Mouse (Mus musculus): ENCODE measurements around the gene Gm20696. TPM values are rescaled to one million over a fixed set of nuclear protein-coding genes. Genes with fewer than 3 reads are reported as not detected.

Gene Gm20696
- total and polyA plus RNA-seq, 2 experiments from 2014 or later: 2.5 to 3.6 TPM

GRCm38 (mm10) chr6:99375865-99376264 lies 290.7 kb downstream of the Gm20696 start:
- Histone ChIP-seq H3K36me3 (ENCODE audit: insufficient read depth, low read length) (no peaks in the 10 kb centered on the region), H3K4me1 (ENCODE audit: insufficient read depth, low read length) (peaks cover 14% of the 10 kb centered on the region), H3K4me3 (ENCODE audit: low read length) (no peak overlapping the region), H3K27ac (no peak overlapping the region), H3K9me3 (ENCODE audit: low read length) (no peaks in the 10 kb centered on the region), H3K4me2 (ENCODE audit: low read depth, low read length) (no peak overlapping the region), H3K27me3 (ENCODE audit: insufficient read depth, low read length) (no peaks in the 10 kb centered on the region), H3K9ac (replicated peaks; ENCODE audit: low read length) (no peak overlapping the region)
- DNase-seq (ENCODE audit: low spot score) (no peak), ATAC-seq (no peak)
- 41% methylated on average over 6 of the region's 6 CpGs for WGBS
- no peak for TF ChIP-seq CTCF (IDR thresholded peaks at IDR 0.05; ENCODE audit: low read depth)

DNA sequence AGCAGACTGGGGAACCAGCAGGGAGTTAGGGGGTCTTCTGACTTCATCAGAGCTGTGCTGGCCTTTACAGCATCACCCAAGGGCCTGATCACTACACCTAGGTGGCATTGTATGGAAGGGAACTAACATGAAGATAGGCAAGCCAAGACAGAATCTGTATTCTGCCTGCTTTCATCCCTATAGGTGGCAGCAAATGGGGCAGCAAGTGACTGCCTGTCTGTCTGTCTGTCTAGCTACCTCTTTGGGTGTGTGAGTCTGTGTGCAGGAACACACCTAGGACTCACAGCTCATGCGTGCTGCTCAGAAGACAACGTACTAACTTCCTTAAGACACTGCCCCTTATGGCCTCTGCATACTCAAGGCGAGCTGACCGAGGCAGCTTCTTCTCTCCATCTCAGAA lies 291.2 kb downstream of the Gm20696 start:
- Histone ChIP-seq H3K27ac (no peak overlapping the region), H3K9ac (replicated peaks; ENCODE audit: low read length) (no peak overlapping the region), H3K4me3 (ENCODE audit: low read length) (no peak overlapping the region), H3K4me2 (ENCODE audit: low read depth, low read length) (no peak overlapping the region), H3K4me1 (ENCODE audit: insufficient read depth, low read length) (peaks cover 14% of the 10 kb centered on the region), H3K27me3 (ENCODE audit: insufficient read depth, low read length) (no peaks in the 10 kb centered on the region), H3K36me3 (ENCODE audit: insufficient read depth, low read length) (no peaks in the 10 kb centered on the region), H3K9me3 (ENCODE audit: low read length) (no peaks in the 10 kb centered on the region)
- no peak for ATAC-seq
- DNase-seq (ENCODE audit: low spot score): no peak
- TF ChIP-seq CTCF (IDR thresholded peaks at IDR 0.05; ENCODE audit: low read depth): peak; percentile 2; the same call in 1 of the 2 replicates
- 70% methylated on average over 4 of the region's 4 CpGs for WGBS

- ATAC-seq (no peak), DNase-seq (ENCODE audit: low spot score) (no peak)
- H3K36me3 ChIP-seq (ENCODE audit: insufficient read depth, low read length): no peaks in the 10 kb centered on the region
- no peak overlapping the region for H3K9ac ChIP-seq (replicated peaks; ENCODE audit: low read length)
- H3K27me3 ChIP-seq (ENCODE audit: insufficient read depth, low read length): no peaks in the 10 kb centered on the region
- peaks cover 14% of the 10 kb centered on the region for H3K4me1 ChIP-seq (ENCODE audit: insufficient read depth, low read length)
- TF ChIP-seq CTCF (IDR thresholded peaks at IDR 0.05; ENCODE audit: low read depth): no peak
- H3K4me2 ChIP-seq (ENCODE audit: low read depth, low read length): no peak overlapping the region
- H3K9me3 ChIP-seq (ENCODE audit: low read length): no peaks in the 10 kb centered on the region
- 57% methylated on average over 19 of the region's 19 CpGs for WGBS
- no peak overlapping the region for H3K27ac ChIP-seq
- H3K4me3 ChIP-seq (ENCODE audit: low read length): no peak overlapping the region
These were observed 291.9 kb downstream of the Gm20696 start for GRCm38 (mm10) chr6:99374448-99375271.

- H3K27me3 ChIP-seq (ENCODE audit: insufficient read depth, low read length): no peaks in the 10 kb centered on the region
- H3K27ac ChIP-seq: no peak overlapping the region
- 85% methylated on average over 5 of the region's 5 CpGs for WGBS
- DNase-seq (ENCODE audit: low spot score) (no peak), ATAC-seq (no peak)
- no peak overlapping the region for H3K9ac ChIP-seq (replicated peaks; ENCODE audit: low read length)
- H3K4me3 ChIP-seq (ENCODE audit: low read length): no peak overlapping the region
- TF ChIP-seq CTCF (IDR thresholded peaks at IDR 0.05; ENCODE audit: low read depth): no peak
- H3K36me3 ChIP-seq (ENCODE audit: insufficient read depth, low read length): no peaks in the 10 kb centered on the region
- H3K9me3 ChIP-seq (ENCODE audit: low read length): no peaks in the 10 kb centered on the region
- no peak overlapping the region for H3K4me2 ChIP-seq (ENCODE audit: low read depth, low read length)
- H3K4me1 ChIP-seq (ENCODE audit: insufficient read depth, low read length): peaks cover 11% of the 10 kb centered on the region
These were observed 294.2 kb downstream of the Gm20696 start for GRCm38 (mm10) chr6:99372427-99372826.

DNA sequence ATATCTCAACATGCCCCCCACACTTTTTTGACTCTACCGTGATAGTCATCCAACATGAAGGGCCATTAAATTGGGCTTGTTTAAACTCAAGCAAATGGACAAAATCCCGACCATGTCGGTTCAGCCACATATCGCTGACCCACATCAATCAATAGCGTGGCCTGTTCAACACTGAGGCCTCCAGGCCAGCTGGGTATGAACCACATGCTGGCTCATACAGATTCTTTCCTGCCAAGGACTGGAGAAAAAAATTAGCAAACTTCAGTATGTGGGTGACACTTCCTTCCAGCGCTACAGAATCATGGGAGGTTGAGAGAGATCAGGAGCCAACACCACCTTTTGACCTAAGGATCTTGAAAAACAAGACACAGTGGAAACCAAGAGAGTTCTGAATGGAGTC lies 294.6 kb downstream of the Gm20696 start:
- ATAC-seq: no peak
- Histone ChIP-seq H3K4me3 (ENCODE audit: low read length) (no peak overlapping the region), H3K9ac (replicated peaks; ENCODE audit: low read length) (no peak overlapping the region), H3K27ac (no peak overlapping the region), H3K27me3 (ENCODE audit: insufficient read depth, low read length) (no peaks in the 10 kb centered on the region), H3K9me3 (ENCODE audit: low read length) (no peaks in the 10 kb centered on the region), H3K4me1 (ENCODE audit: insufficient read depth, low read length) (peaks cover 7% of the 10 kb centered on the region; the same call in 1 of the 2 replicates), H3K36me3 (ENCODE audit: insufficient read depth, low read length) (no peaks in the 10 kb centered on the region), H3K4me2 (ENCODE audit: low read depth, low read length) (no peak overlapping the region)
- no peak for DNase-seq (ENCODE audit: low spot score)
- WGBS: 84% methylated on average over 6 of the region's 6 CpGs
- TF ChIP-seq CTCF (IDR thresholded peaks at IDR 0.05; ENCODE audit: low read depth): no peak

- H3K27ac ChIP-seq: no peak overlapping the region
- H3K4me3 ChIP-seq (ENCODE audit: low read length): no peak overlapping the region
- no peak for TF ChIP-seq CTCF (IDR thresholded peaks at IDR 0.05; ENCODE audit: low read depth)
- H3K9ac ChIP-seq (replicated peaks; ENCODE audit: low read length): no peak overlapping the region
- DNase-seq (ENCODE audit: low spot score) (no peak), ATAC-seq (no peak)
- H3K36me3 ChIP-seq (ENCODE audit: insufficient read depth, low read length): no peaks in the 10 kb centered on the region
- no peaks in the 10 kb centered on the region for H3K27me3 ChIP-seq (ENCODE audit: insufficient read depth, low read length)
- no peaks in the 10 kb centered on the region for H3K9me3 ChIP-seq (ENCODE audit: low read length)
- no peaks in the 10 kb centered on the region for H3K4me1 ChIP-seq (ENCODE audit: insufficient read depth, low read length)
- WGBS: 77% methylated on average over 2 of the region's 2 CpGs
- H3K4me2 ChIP-seq (ENCODE audit: low read depth, low read length): no peak overlapping the region
These were observed 296.7 kb downstream of the Gm20696 start for GRCm38 (mm10) chr6:99369931-99370330.

- Histone ChIP-seq H3K9ac (replicated peaks; ENCODE audit: low read length) (no peak overlapping the region), H3K27me3 (ENCODE audit: insufficient read depth, low read length) (no peaks in the 10 kb centered on the region), H3K36me3 (ENCODE audit: insufficient read depth, low read length) (no peaks in the 10 kb centered on the region), H3K4me3 (ENCODE audit: low read length) (no peak overlapping the region), H3K4me1 (ENCODE audit: insufficient read depth, low read length) (no peaks in the 10 kb centered on the region), H3K27ac (no peak overlapping the region), H3K4me2 (ENCODE audit: low read depth, low read length) (no peak overlapping the region), H3K9me3 (ENCODE audit: low read length) (no peaks in the 10 kb centered on the region)
- DNase-seq (ENCODE audit: low spot score) (no peak), ATAC-seq (no peak)
- TF ChIP-seq CTCF (IDR thresholded peaks at IDR 0.05; ENCODE audit: low read depth): no peak
- 90% methylated on average over 3 of the region's 3 CpGs for WGBS
These were observed 297.4 kb downstream of the Gm20696 start for GRCm38 (mm10) chr6:99369156-99369555.

All from hindbrain, postnatal 0 days (tissue).